Mouse (Mus musculus) kidney, postnatal 0 days (tissue): Measurements from ENCODE around the gene Prpf8. TPM values are rescaled to one million over a fixed set of nuclear protein-coding genes. Genes with fewer than 3 reads are reported as not detected.

Source experiments
- ATAC-seq: fragments of 200-750 bp; cut with Nextera tagmentation; replicated peaks from 2 replicates; pipeline ENCODE4 v1.8.0; 2017; ENCODE audit warnings: low read depth, moderate number of reproducible peaks, moderate TSS enrichment, moderate library complexity; ENCODE audit not compliant: low FRiP score
- DNase-seq: peaks from one replicate; pipeline ENCODE4 v3.0.0-alpha.2; 2016; ENCODE audit warnings: low spot score
- H3K27ac ChIP-seq: fragments of 300-500 bp; sonication (generic); 2 replicates; pipeline ENCODE4 v1.5.1; 2014; ENCODE audit warnings: mild to moderate bottlenecking
- H3K27me3 ChIP-seq: fragments of 300-500 bp; sonication (generic); 2 replicates; pipeline ENCODE4 v1.6.1; 2014; ENCODE audit warnings: low read length, mixed read lengths; ENCODE audit not compliant: insufficient read depth
- H3K36me3 ChIP-seq: fragments of 300-500 bp; sonication (generic); 2 replicates; pipeline ENCODE4 v1.6.1; 2014; ENCODE audit warnings: low read length, mixed read lengths; ENCODE audit not compliant: insufficient read depth
- H3K4me1 ChIP-seq: fragments of 300-500 bp; sonication (generic); replicated peaks from 2 replicates; pipeline ENCODE4 v1.6.1; 2014; ENCODE audit warnings: antibody characterized with exemption, low read length, mixed read lengths; ENCODE audit not compliant: insufficient read depth
- H3K4me2 ChIP-seq: fragments of 300-500 bp; sonication (generic); 2 replicates; pipeline ENCODE4 v1.6.1; 2014; ENCODE audit warnings: mild to moderate bottlenecking, low read length, moderate library complexity, mixed read lengths
- H3K4me3 ChIP-seq: fragments of 300-500 bp; sonication (generic); replicated peaks from 2 replicates; pipeline ENCODE4 v1.5.1; 2014; ENCODE audit warnings: low read depth, low read length
- H3K9ac ChIP-seq: fragments of 300-500 bp; sonication (generic); 2 replicates; pipeline ENCODE4 v1.6.1; 2014; ENCODE audit warnings: low read depth, low read length
- H3K9me3 ChIP-seq: fragments of 300-500 bp; sonication (generic); replicated peaks from 2 replicates; pipeline ENCODE4 v1.6.1; 2016; ENCODE audit warnings: low read length, inconsistent platforms, mixed read lengths
- CTCF ChIP-seq: IDR thresholded peaks from 2 replicates; pipeline ENCODE4 v1.5.1; 2016; ENCODE audit warnings: antibody characterized with exemption, low read depth, mild to moderate bottlenecking, moderate library complexity
- WGBS: fragments of 180-500 bp; shearing (Covaris S2); extraction: QIAGEN DNeasy Blood & Tissue Kit; methylation state at CpG from one replicate; pipeline ENCODE4 v1.1.7; 2014; 5-methylcytosine and 5-hydroxymethylcytosine counted together
- polyA plus RNA-seq: library from polyadenylated mRNA; unstranded; fragments of >200 nt; fragmentation: Nextera tagmentation; extraction: Ambion mirVana; gene quantifications from 2 replicates; pipeline ENCODE4 v1.2.1, GENCODE M21; 2015

Prpf8 gene
- polyA plus RNA-seq, 1 experiment from 2014 or later = 36.6 TPM

GRCm38 (mm10) chr11:75472469-75473081, 14.0 kb upstream of the Prpf8 start:
- peaks cover 8% of the 10 kb centered on the region; the same call in 1 of the 2 replicates for H3K4me1 ChIP-seq
- no peaks in the 10 kb centered on the region for H3K9me3 ChIP-seq
- TF ChIP-seq CTCF = no peak
- H3K36me3 ChIP-seq = no peaks in the 10 kb centered on the region
- 75% methylated on average over 11 of the region's 11 CpGs for WGBS
- DNase-seq = no peak
- H3K27me3 ChIP-seq = no peaks in the 10 kb centered on the region
- H3K27ac ChIP-seq = no peak overlapping the region
- ATAC-seq = no peak
- H3K4me3 ChIP-seq = no peak overlapping the region
- H3K4me2 ChIP-seq = no peak overlapping the region
- no peak overlapping the region for H3K9ac ChIP-seq

DNA sequence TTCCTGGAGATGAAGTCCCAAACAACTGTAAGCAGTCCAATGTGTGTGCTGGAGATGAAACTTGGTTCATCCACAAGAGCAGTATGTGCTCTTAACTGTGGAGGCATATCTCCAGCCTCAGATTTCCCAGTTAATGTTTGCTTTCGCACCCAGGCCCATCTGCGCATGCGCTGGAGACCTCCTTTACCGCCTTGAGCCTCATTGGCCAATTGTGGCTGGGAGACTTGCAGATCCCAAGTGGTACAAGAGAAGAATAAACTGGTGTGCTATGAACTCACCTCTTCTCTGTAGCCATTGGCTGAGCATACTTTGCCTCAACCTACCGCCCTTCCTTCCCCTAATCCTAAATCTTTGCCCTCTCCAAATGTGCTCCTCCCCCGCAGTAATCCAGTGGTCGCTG, 13.2 kb upstream of the Prpf8 start:
- no peak overlapping the region for H3K9ac ChIP-seq
- no peak overlapping the region for H3K4me2 ChIP-seq

GRCm38 (mm10) chr11:75486192-75486591, 424 bp upstream of the Prpf8 start:
- ATAC-seq (peak; percentile 23), DNase-seq (no peak)
- no peak overlapping the region for H3K27ac ChIP-seq
- H3K4me1 ChIP-seq = peaks cover 8% of the 10 kb centered on the region
- H3K36me3 ChIP-seq = peaks cover 18% of the 10 kb centered on the region; the same call in 1 of the 2 replicates
- H3K4me2 ChIP-seq = peak overlapping the region; percentile 94; the same call in 1 of the 2 replicates
- TF ChIP-seq CTCF = no peak
- H3K4me3 ChIP-seq = no peak overlapping the region
- no peak overlapping the region for H3K9ac ChIP-seq
- no peaks in the 10 kb centered on the region for H3K9me3 ChIP-seq
- H3K27me3 ChIP-seq = no peaks in the 10 kb centered on the region
- 22% methylated on average over 3 of the region's 3 CpGs for WGBS

More for the DNA sequence above, 13.2 kb upstream of the Prpf8 start:
- H3K27me3 ChIP-seq = no peaks in the 10 kb centered on the region
- no peaks in the 10 kb centered on the region for H3K36me3 ChIP-seq
- H3K9me3 ChIP-seq = no peaks in the 10 kb centered on the region
- 67% methylated on average over 7 of the region's 7 CpGs for WGBS
- TF ChIP-seq CTCF = no peak
- ATAC-seq (no peak), DNase-seq (no peak)
- H3K4me1 ChIP-seq = 0 out of 2 replicates have a peak, but pooled peaks cover 3% of the 10 kb centered on the region
- H3K27ac ChIP-seq = no peak overlapping the region
- no peak overlapping the region for H3K4me3 ChIP-seq

- H3K27me3 ChIP-seq = no peaks in the 10 kb centered on the region
- DNase-seq = no peak
- 37% methylated on average over 6 of the region's 6 CpGs for WGBS
Observed at GRCm38 (mm10) chr11:75487496-75487895, 880 bp downstream of the Prpf8 start.

GRCm38 (mm10) chr11:75494296-75495049, 7.9 kb downstream of the Prpf8 start:
- WGBS = 91% methylated on average over 10 of the region's 10 CpGs
- no peak overlapping the region for H3K4me3 ChIP-seq
- no peak overlapping the region for H3K9ac ChIP-seq
- TF ChIP-seq CTCF = no peak
- H3K4me2 ChIP-seq = no peak overlapping the region
- ATAC-seq (no peak), DNase-seq (no peak)
- H3K27me3 ChIP-seq = no peaks in the 10 kb centered on the region
- no peak overlapping the region for H3K27ac ChIP-seq
- peaks cover 96% of the 10 kb centered on the region for H3K36me3 ChIP-seq
- H3K4me1 ChIP-seq = no peaks in the 10 kb centered on the region
- no peaks in the 10 kb centered on the region for H3K9me3 ChIP-seq

More at GRCm38 (mm10) chr11:75487496-75487895, 880 bp downstream of the Prpf8 start:
- Histone ChIP-seq H3K9ac (peak overlapping the region; percentile 99), H3K36me3 (peaks cover 31% of the 10 kb centered on the region), H3K4me3 (peak overlapping the region; percentile 99), H3K4me2 (peak overlapping the region; percentile 94), H3K4me1 (peaks cover 8% of the 10 kb centered on the region), H3K9me3 (no peaks in the 10 kb centered on the region), H3K27ac (peak overlapping the region; percentile 82)
- TF ChIP-seq CTCF = no peak
- no peak for ATAC-seq

DNA sequence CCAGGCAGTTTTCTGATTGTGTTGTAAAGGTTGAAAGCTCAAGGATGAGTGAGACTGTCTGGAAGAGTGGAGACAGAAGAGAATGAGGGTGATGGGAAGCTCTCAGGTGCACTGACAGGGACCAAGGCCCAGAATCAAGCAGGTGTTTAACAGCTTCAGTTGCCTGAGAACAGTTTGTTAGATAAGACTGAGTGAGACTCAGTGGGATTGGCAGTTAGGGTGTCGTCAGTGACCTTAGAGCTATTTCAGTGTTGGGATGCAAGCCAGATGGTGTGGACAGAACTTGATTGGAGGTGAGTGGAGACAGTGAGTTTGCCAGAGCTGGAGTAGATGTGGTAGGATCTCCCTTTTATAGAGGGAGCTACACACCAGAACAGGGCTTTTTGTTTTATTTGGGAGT, 11.5 kb downstream of the Prpf8 start:
- ATAC-seq (no peak), DNase-seq (no peak)
- TF ChIP-seq CTCF = no peak
- no peak overlapping the region for H3K4me3 ChIP-seq
- no peaks in the 10 kb centered on the region for H3K9me3 ChIP-seq
- H3K9ac ChIP-seq = no peak overlapping the region
- H3K27ac ChIP-seq = no peak overlapping the region
- H3K27me3 ChIP-seq = no peaks in the 10 kb centered on the region
- H3K4me1 ChIP-seq = no peaks in the 10 kb centered on the region
- WGBS = 48% methylated on average over 1 of the region's 1 CpGs
- H3K4me2 ChIP-seq = no peak overlapping the region
- peaks cover 95% of the 10 kb centered on the region for H3K36me3 ChIP-seq
